Mouse (Mus musculus) forebrain, postnatal 0 days (tissue): Measurements from ENCODE around the gene Gal3st2b. TPM values are rescaled to one million over a fixed set of nuclear protein-coding genes. Genes with fewer than 3 reads are reported as not detected.
"Not testable (repeated sequence)": the region's sequence is repeated elsewhere in the genome, so short reads cannot be mapped to it uniquely, and the experiment has no call there.

Experiments
- ATAC-seq: fragments of 200-750 bp; cut with Nextera tagmentation; 2 replicates; pipeline ENCODE4 v1.8.0; 2017; ENCODE audit warnings: mild to moderate bottlenecking, moderate library complexity
- DNase-seq: peaks from one replicate; pipeline ENCODE4 v3.0.0-alpha.2; 2015
- H3K27ac ChIP-seq: fragments of 300-500 bp; sonication (generic); 2 replicates; pipeline ENCODE4 v1.5.1; 2014; ENCODE audit warnings: low read depth, mild to moderate bottlenecking, antibody characterized with exemption, low read length, moderate library complexity, mixed read lengths
- H3K27me3 ChIP-seq: fragments of 300-500 bp; sonication (generic); 2 replicates; pipeline ENCODE4 v1.6.1; 2014; ENCODE audit warnings: mild to moderate bottlenecking, low read length, mixed read lengths; ENCODE audit not compliant: insufficient read depth
- H3K36me3 ChIP-seq: fragments of 300-500 bp; sonication (generic); 2 replicates; pipeline ENCODE4 v1.6.1; 2014; ENCODE audit warnings: mild to moderate bottlenecking, moderate library complexity; ENCODE audit not compliant: insufficient read depth
- H3K4me1 ChIP-seq: fragments of 300-500 bp; sonication (generic); 2 replicates; pipeline ENCODE4 v1.6.1; 2014; ENCODE audit warnings: antibody characterized with exemption; ENCODE audit not compliant: insufficient read depth
- H3K4me2 ChIP-seq: fragments of 300-500 bp; sonication (generic); 2 replicates; pipeline ENCODE4 v1.6.1; 2014; ENCODE audit warnings: low read depth, mild to moderate bottlenecking, moderate library complexity
- H3K4me3 ChIP-seq: fragments of 300-500 bp; sonication (generic); 2 replicates; pipeline ENCODE4 v1.5.1; 2014; ENCODE audit warnings: low read depth, low read length, mixed read lengths
- H3K9ac ChIP-seq: fragments of 300-500 bp; sonication (generic); 2 replicates; pipeline ENCODE4 v1.6.1; 2014; ENCODE audit warnings: mild to moderate bottlenecking
- H3K9me3 ChIP-seq: fragments of 300-500 bp; sonication (generic); 2 replicates; pipeline ENCODE4 v1.6.1; 2016; ENCODE audit warnings: low read length
- WGBS: fragments of 180-500 bp; shearing (Covaris S2); extraction: QIAGEN DNeasy Blood & Tissue Kit; methylation state at CpG from one replicate; pipeline ENCODE4 v1.1.7; 2014; 5-methylcytosine and 5-hydroxymethylcytosine counted together
- polyA plus RNA-seq: library from polyadenylated mRNA; unstranded; fragments of >200 nt; fragmentation: Nextera tagmentation; extraction: Ambion mirVana; gene quantifications from 2 replicates; pipeline ENCODE4 v1.2.1, GENCODE M21; 2015
- total RNA-seq: library from RNA; depleted of rRNA; stranded (reverse); fragments of >200 nt; gene quantifications from 2 replicates; pipeline ENCODE4 v1.2.3, GENCODE M21; 2014

Gal3st2b gene
- total and polyA plus RNA-seq, 2 experiments from 2014 or later, result not detected

GRCm38 (mm10) chr1:93917160-93917559, 951 bp upstream of the Gal3st2b start:
- H3K36me3 ChIP-seq, H3K4me3 ChIP-seq, H3K4me1 ChIP-seq, H3K27me3 ChIP-seq, H3K27ac ChIP-seq, H3K9ac ChIP-seq, H3K9me3 ChIP-seq, DNase-seq, ATAC-seq, H3K4me2 ChIP-seq: not testable (repeated sequence)
- 89% methylated on average over 3 of the region's 3 CpGs for WGBS

- not testable (repeated sequence) for H3K27ac ChIP-seq, H3K9ac ChIP-seq, DNase-seq, H3K9me3 ChIP-seq, H3K27me3 ChIP-seq, H3K4me1 ChIP-seq, H3K4me3 ChIP-seq, H3K4me2 ChIP-seq, H3K36me3 ChIP-seq, ATAC-seq
- no CpG with 5 or more reads among the region's 1 CpGs for WGBS
Observed at GRCm38 (mm10) chr1:93918775-93919174, 664 bp downstream of the Gal3st2b start.

DNA sequence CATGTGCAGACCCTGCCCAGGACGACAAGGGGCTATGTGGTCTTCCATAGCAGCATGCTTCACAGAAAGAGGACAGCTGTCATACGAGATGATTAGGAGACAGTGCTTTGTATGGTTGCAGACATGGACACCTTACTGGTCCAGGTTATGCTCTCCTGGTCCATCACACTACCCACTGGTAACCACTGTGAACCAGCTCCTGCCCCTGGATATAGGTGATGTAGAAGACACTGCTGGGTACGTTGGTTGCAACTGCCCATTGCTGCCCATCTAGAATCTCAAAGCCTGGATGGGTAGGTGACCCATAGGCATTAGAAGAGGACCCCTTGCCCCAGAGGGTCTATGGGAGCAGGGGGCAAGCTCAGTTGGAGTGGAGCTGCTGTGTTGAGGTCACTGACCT, 1.2 kb downstream of the Gal3st2b start:
- not testable (repeated sequence) for H3K4me3 ChIP-seq, H3K9ac ChIP-seq, DNase-seq, H3K27me3 ChIP-seq, H3K4me2 ChIP-seq, H3K9me3 ChIP-seq, H3K27ac ChIP-seq, ATAC-seq, H3K36me3 ChIP-seq, H3K4me1 ChIP-seq
- 75% methylated on average over 3 of the region's 3 CpGs for WGBS

DNA sequence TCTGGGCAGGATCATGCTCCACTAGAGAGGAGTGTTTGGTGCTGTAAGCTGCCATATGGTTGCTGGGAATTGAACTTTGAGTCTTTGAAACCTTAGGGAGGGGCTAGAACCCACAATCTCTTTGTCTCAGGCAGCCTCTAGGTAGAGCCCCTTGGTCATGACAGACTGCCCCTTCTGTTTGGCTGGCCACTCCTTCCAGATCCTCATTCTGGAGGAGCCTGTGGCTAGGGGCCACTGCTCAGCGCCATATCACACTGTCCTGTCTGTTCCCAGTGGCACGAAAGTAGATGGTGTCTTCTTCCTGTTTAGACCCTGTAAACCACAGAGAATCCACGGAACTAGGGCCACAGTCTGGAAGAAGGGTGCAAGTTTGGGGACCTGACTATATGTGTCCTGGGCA, 4.5 kb downstream of the Gal3st2b start:
- 90% methylated on average over 3 of the region's 3 CpGs for WGBS

DNA sequence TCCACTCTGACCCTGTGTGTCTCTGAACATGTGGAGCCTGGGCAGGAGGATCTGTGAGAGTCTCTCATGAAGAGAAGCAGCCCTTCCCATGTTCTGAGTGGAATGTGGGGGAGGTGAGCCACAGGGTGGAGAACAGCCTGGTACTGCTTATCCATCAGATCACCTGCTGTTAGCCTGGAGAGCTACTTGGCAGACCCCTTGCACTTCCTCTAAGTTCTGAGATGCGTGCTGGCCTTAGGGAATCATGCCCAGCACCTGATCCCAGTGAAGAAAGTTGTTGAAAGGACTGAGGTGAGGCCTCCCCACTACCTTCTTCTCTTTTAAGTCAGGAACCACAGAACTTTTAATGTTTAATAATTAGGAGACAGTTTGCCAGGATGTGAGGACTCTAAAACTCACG, 5.0 kb downstream of the Gal3st2b start:
- H3K9ac ChIP-seq, H3K36me3 ChIP-seq, ATAC-seq, H3K27ac ChIP-seq, DNase-seq, H3K4me1 ChIP-seq, H3K9me3 ChIP-seq, H3K4me3 ChIP-seq, H3K4me2 ChIP-seq, H3K27me3 ChIP-seq: not testable (repeated sequence)
- WGBS, result 49% methylated on average over 2 of the region's 2 CpGs

More for the DNA sequence above, 4.5 kb downstream of the Gal3st2b start:
- not testable (repeated sequence) for H3K36me3 ChIP-seq, ATAC-seq, H3K4me1 ChIP-seq, H3K27ac ChIP-seq, H3K27me3 ChIP-seq, DNase-seq, H3K9me3 ChIP-seq, H3K4me3 ChIP-seq, H3K9ac ChIP-seq, H3K4me2 ChIP-seq

- H3K9ac ChIP-seq, ATAC-seq, H3K4me3 ChIP-seq, H3K27ac ChIP-seq, DNase-seq, H3K4me1 ChIP-seq, H3K9me3 ChIP-seq, H3K36me3 ChIP-seq, H3K27me3 ChIP-seq, H3K4me2 ChIP-seq: not testable (repeated sequence)
- WGBS, result 85% methylated on average over 1 of the region's 1 CpGs
Observed at GRCm38 (mm10) chr1:93935378-93935777, 17.3 kb downstream of the Gal3st2b start.

- not testable (repeated sequence) for H3K4me1 ChIP-seq, H3K27me3 ChIP-seq, DNase-seq, H3K36me3 ChIP-seq, H3K9me3 ChIP-seq, H3K4me3 ChIP-seq, H3K9ac ChIP-seq, H3K27ac ChIP-seq, H3K4me2 ChIP-seq
- ATAC-seq, result peak; percentile 18; the same call in 1 of the 2 replicates
- 36% methylated on average over 1 of the region's 1 CpGs for WGBS
Observed at GRCm38 (mm10) chr1:93937807-93938206, 19.7 kb downstream of the Gal3st2b start.

GRCm38 (mm10) chr1:93938415-93938814, 20.3 kb downstream of the Gal3st2b start:
- 91% methylated on average over 7 of the region's 7 CpGs for WGBS
- H3K9ac ChIP-seq, result not testable (repeated sequence)

DNA sequence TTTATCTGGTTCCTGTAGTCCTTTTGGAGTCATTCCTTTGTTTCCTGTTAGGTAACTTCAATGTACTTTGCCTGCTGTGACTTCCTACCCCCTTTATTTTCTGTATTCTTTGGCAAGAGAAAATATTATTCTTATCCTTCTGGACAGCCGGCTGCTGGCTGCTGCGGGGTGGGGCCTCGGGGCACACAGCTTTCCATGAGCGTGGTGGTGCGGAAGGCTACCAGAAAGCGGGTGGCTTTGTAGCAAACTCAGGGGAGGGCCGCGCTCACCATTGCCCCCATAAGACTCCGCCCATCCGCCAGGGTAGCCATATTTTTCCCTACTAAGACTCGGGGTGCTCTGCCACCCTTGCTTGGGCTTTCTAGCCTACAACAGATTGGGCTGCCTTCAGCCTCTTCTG, 31.0 kb downstream of the Gal3st2b start:
- H3K4me2 ChIP-seq, H3K4me1 ChIP-seq, DNase-seq, H3K27ac ChIP-seq, H3K9me3 ChIP-seq, H3K4me3 ChIP-seq, H3K36me3 ChIP-seq, ATAC-seq, H3K27me3 ChIP-seq, H3K9ac ChIP-seq: not testable (repeated sequence)
- WGBS, result no CpG with 5 or more reads among the region's 11 CpGs

More at GRCm38 (mm10) chr1:93938415-93938814, 20.3 kb downstream of the Gal3st2b start:
- not testable (repeated sequence) for H3K36me3 ChIP-seq, ATAC-seq, H3K27me3 ChIP-seq, H3K4me2 ChIP-seq, H3K4me1 ChIP-seq, H3K9me3 ChIP-seq, H3K4me3 ChIP-seq, DNase-seq, H3K27ac ChIP-seq

DNA sequence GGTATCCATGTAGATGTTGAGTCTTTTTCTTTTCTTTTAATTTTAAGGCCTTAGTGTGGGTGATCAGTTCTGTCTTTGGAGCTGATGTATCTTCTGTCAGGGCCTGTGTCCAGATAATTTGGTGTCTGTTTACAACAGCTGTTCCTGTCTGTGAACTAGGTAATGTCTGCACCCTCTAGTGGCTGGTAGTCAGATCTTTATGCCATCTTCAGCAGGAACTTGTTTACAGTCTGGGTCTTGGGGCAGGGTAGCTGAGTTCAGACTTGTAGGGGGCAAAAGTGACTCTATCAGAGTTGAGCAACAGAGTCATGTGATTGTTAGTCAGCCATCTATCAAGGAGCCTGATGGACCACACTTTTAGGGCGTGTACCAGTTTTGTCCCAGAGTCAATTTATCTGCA, 48.4 kb downstream of the Gal3st2b start:
- not testable (repeated sequence) for H3K36me3 ChIP-seq, H3K27ac ChIP-seq, H3K4me2 ChIP-seq, H3K9ac ChIP-seq, H3K4me3 ChIP-seq, ATAC-seq, H3K27me3 ChIP-seq, H3K4me1 ChIP-seq, DNase-seq, H3K9me3 ChIP-seq
- WGBS, result no CpG with 5 or more reads among the region's 1 CpGs

- not testable (repeated sequence) for DNase-seq, H3K9ac ChIP-seq, H3K9me3 ChIP-seq, H3K27ac ChIP-seq, H3K4me3 ChIP-seq, H3K27me3 ChIP-seq, ATAC-seq, H3K4me1 ChIP-seq, H3K36me3 ChIP-seq, H3K4me2 ChIP-seq
- 82% methylated on average over 3 of the region's 5 CpGs for WGBS
Observed at GRCm38 (mm10) chr1:93970380-93970779, 52.3 kb downstream of the Gal3st2b start.
